Comparison of ENCODE assay signal across 8 mouse cellular contexts in the genomic region with DNA sequence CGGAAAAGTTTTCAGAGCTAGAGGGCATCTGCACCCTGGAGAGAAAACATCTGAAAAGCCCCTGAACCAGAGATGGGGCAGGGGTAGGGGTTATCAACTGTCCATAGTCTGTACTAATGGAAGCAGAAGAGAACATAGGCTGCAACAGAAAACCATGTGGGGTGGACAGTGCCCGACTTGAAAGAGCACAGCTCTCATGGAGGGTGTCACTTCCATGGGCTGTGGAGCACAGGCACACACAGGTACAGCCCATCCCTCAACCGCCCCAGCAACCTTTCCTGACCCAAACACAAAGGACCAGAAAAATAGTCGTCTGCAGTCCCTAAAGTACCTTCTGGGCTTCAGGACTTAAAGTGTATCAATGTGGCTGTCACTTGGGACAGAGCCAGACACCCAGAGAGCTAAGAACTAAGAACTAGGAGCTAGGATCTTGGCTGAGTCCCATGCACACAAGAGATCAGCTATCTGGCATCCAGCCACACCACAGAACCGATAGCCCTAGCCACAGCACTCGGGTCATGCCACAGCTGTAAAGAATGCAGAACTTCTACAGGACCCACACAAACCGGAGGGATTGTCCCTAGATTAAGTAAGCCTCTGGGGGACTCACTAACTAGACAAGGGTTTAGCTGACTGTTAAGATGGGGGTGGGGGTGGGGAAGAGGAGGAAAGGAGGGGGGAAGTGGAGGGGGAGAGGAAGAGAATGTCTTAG. TPM values are rescaled to one million over a fixed set of nuclear protein-coding genes. Genes with fewer than 3 reads are reported as not detected.
A peak's percentile ranks its signal among the peaks of the same experiment; 100 is the strongest.
DNase-seq lines count a peak whose midpoint lies in the region; ATAC-seq and TF ChIP-seq lines count a peak whose summit lies in the region.

No protein-coding gene starts in this region.

- peak; percentile 36 to 69 for DNase-seq in left cerebral cortex, postnatal 10 days (ENCODE audit: extremely low spot score in 1 of 2, low spot score in 2 of 2)
- no peak for DNase-seq in left cerebral cortex, adult 2 months (ENCODE audit: extremely low spot score in 1 of 2, low spot score in 2 of 2)
- peak; percentile 87 for DNase-seq in adipocyte (ENCODE audit: low spot score)
- peak; percentile 31 for DNase-seq in gastrocnemius, postnatal 10 days
- DNase-seq in spleen, postnatal 10 days (ENCODE audit: low spot score in 2 of 2), result peak; percentile 23 to 56
- no peak for DNase-seq in forebrain, postnatal 0 days

- ATAC-seq in liver, embryonic 15.5 days (ENCODE audit: insufficient read depth), result peak; percentile 43
- ATAC-seq in intestine, embryonic 16.5 days, result no peak
- ATAC-seq in forebrain, postnatal 0 days, result no peak; the same call in 1 of the 2 replicates

- intact Hi-C loops in left cerebral cortex, postnatal 10 days (cut with DNase I), result no loop called here
- intact Hi-C loops in left cerebral cortex, adult 2 months (cut with DNase I), result loop anchor here (5.0 kb wide), 1 partner anchor 36 kb away; a partner anchor contains a TSS

- H3K4me1 ChIP-seq in liver, embryonic 15.5 days (replicated peaks), result peaks cover 66% of the 10 kb centered on the region
- H3K4me1 ChIP-seq in intestine, embryonic 16.5 days (ENCODE audit: control insufficient read depth, insufficient read depth, low read length), result peaks cover 5% of the 10 kb centered on the region; the same call in 1 of the 2 replicates
- no peaks in the 10 kb centered on the region for H3K4me1 ChIP-seq in forebrain, postnatal 0 days (ENCODE audit: insufficient read depth)

- H3K27ac ChIP-seq in left cerebral cortex, adult 2 months, result no peak overlapping the region
- peak overlapping the region; percentile 53; the same call in 1 of the 2 replicates for H3K27ac ChIP-seq in liver, embryonic 15.5 days (replicated peaks)
- H3K27ac ChIP-seq in intestine, embryonic 16.5 days (ENCODE audit: low read length), result no peak overlapping the region
- H3K27ac ChIP-seq in forebrain, postnatal 0 days (ENCODE audit: low read depth, low read length), result no peak overlapping the region

- WGBS in liver, embryonic 15.5 days (ENCODE audit: insufficient replicate concordance), result 23% methylated on average over 7 of the region's 7 CpGs
- 63% methylated on average over 7 of the region's 7 CpGs for WGBS in intestine, embryonic 16.5 days
- WGBS in forebrain, postnatal 0 days, result 56% methylated on average over 7 of the region's 7 CpGs

- no peak overlapping the region for H3K9ac ChIP-seq in liver, embryonic 15.5 days
- no peak overlapping the region for H3K9ac ChIP-seq in intestine, embryonic 16.5 days (ENCODE audit: low read depth, low read length)
- H3K9ac ChIP-seq in forebrain, postnatal 0 days, result no peak overlapping the region

- no peaks in the 10 kb centered on the region for H3K9me3 ChIP-seq in liver, embryonic 15.5 days (replicated peaks)
- no peaks in the 10 kb centered on the region; the same call in 1 of the 2 replicates for H3K9me3 ChIP-seq in intestine, embryonic 16.5 days (ENCODE audit: control insufficient read depth, low read length)
- H3K9me3 ChIP-seq in forebrain, postnatal 0 days (ENCODE audit: low read length), result no peaks in the 10 kb centered on the region

- H3K36me3 ChIP-seq in liver, embryonic 15.5 days (replicated peaks), result peaks cover 10% of the 10 kb centered on the region
- H3K36me3 ChIP-seq in intestine, embryonic 16.5 days (ENCODE audit: control insufficient read depth, insufficient read depth, low read length), result peaks cover 2% of the 10 kb centered on the region
- H3K36me3 ChIP-seq in forebrain, postnatal 0 days (ENCODE audit: insufficient read depth), result peaks cover 4% of the 10 kb centered on the region; the same call in 1 of the 2 replicates

- no peaks in the 10 kb centered on the region for H3K27me3 ChIP-seq in liver, embryonic 15.5 days
- no peaks in the 10 kb centered on the region for H3K27me3 ChIP-seq in intestine, embryonic 16.5 days (replicated peaks; ENCODE audit: control insufficient read depth, insufficient read depth, low read length)
- H3K27me3 ChIP-seq in forebrain, postnatal 0 days (ENCODE audit: insufficient read depth, low read length), result no peaks in the 10 kb centered on the region

- TF ChIP-seq CTCF in left cerebral cortex, adult 2 months (IDR thresholded peaks at IDR 0.05), result no peak
- TF ChIP-seq CTCF in forebrain, postnatal 0 days (IDR thresholded peaks at IDR 0.05; ENCODE audit: low read depth), result no peak

- H3K4me3 ChIP-seq in left cerebral cortex, adult 2 months, result no peak overlapping the region
- no peak overlapping the region for H3K4me3 ChIP-seq in liver, embryonic 15.5 days (replicated peaks)
- H3K4me3 ChIP-seq in intestine, embryonic 16.5 days (ENCODE audit: low read length), result no peak overlapping the region
- no peak overlapping the region for H3K4me3 ChIP-seq in forebrain, postnatal 0 days (ENCODE audit: low read depth, low read length)

- H3K4me2 ChIP-seq in liver, embryonic 15.5 days, result 0 out of 2 replicates have a peak overlapping the region, but pooled peaks have one; percentile 15
- H3K4me2 ChIP-seq in intestine, embryonic 16.5 days (ENCODE audit: low read depth, low read length), result no peak overlapping the region
- H3K4me2 ChIP-seq in forebrain, postnatal 0 days (ENCODE audit: low read depth), result no peak overlapping the region

RNA-seq across cellular contexts. Expression of a gene that starts 38.0 kb away (rescaled TPM):
- 10 to 100 TPM; 30.1 to 30.2 TPM for total RNA-seq in left cerebral cortex, postnatal 10 days (2021)
- 10 to 100 TPM; 17.0 to 19.5 TPM for total RNA-seq in left cerebral cortex, adult 2 months (2021)
- total RNA-seq in gastrocnemius, postnatal 10 days (2021), result 10 to 100 TPM; 13.8 to 18.3 TPM
- polyA plus RNA-seq in liver, embryonic 15.5 days (2015; fragmentation: Nextera tagmentation; extraction: Ambion mirVana), result 11.5 and 14.8 TPM in 2 replicates
- polyA plus RNA-seq in intestine, embryonic 16.5 days (2015; fragmentation: Nextera tagmentation; extraction: Ambion mirVana), result 2.3 and 2.4 TPM in 2 replicates
- 26.4 and 39.2 TPM in 2 replicates for total RNA-seq in forebrain, postnatal 0 days (2014; rRNA removed)
- 3.7 and 6.3 TPM in 2 replicates for polyA plus RNA-seq in forebrain, postnatal 0 days (2015; fragmentation: Nextera tagmentation; extraction: Ambion mirVana)

Comparison
In these comparisons a context has a peak if more than half of its experiments do, and no peak if none do; other contexts are left out.
1. DNase-seq: peak in left cerebral cortex, postnatal 10 days (2 of 2), adipocyte (single experiment), gastrocnemius, postnatal 10 days (single experiment) and spleen, postnatal 10 days (2 of 2); none in left cerebral cortex, adult 2 months (0 of 2) and forebrain, postnatal 0 days (single experiment).